Mouse (Mus musculus) activated CD4-positive, CD25-positive, alpha-beta regulatory T cell (primary cell): ENCODE data around the gene Prkg1. TPM values are rescaled to one million over a fixed set of nuclear protein-coding genes. Genes with fewer than 3 reads are reported as not detected.

Source experiments
- polyA plus RNA-seq, 2 experiments: library from polyadenylated mRNA; unstranded; fragments of 100-300 nt; shearing (Covaris generic); gene quantifications; one replicate each; pipeline ENCODE4 v1.2.1; 2017

Gene Prkg1
- polyA plus RNA-seq = under 1 TPM in 1 of 2 experiments, not detected in 1; 0.41 TPM

GRCm38 (mm10) chr19:31764801-31765340 is at the start of gene Prkg1:
Gene Prkg1 (minus strand): TSS chr19:31765033.

GRCm38 (mm10) chr19:31082662-31083429 is 682.0 kb downstream of the Prkg1 start, which contains the start of gene Cstf2t:
Gene Cstf2t (plus strand): TSS chr19:31082837.

GRCm38 (mm10) chr19:30549044-30549853 is 1215.6 kb downstream of the Prkg1 start, which contains the start of gene Dkk1:
Gene Dkk1 (minus strand): TSS chr19:30549665.

Other genes with a start within 250 kb of the Prkg1 start
- under 1 TPM in 1 of 2 experiments, not detected in 1; 0.39 TPM for gene A1cf, start 103.7 kb upstream of the Prkg1 start, polyA plus RNA-seq